Mouse (Mus musculus): ENCODE measurements around the gene Gmpr. TPM values are rescaled to one million over a fixed set of nuclear protein-coding genes. Genes with fewer than 3 reads are reported as not detected.

Gene Gmpr
- total and polyA plus RNA-seq, 3 experiments = 139 to 171 (median 158) TPM

GRCm38 (mm10) chr13:45466031-45466519 is 41.2 kb upstream of the Gmpr start:
- TF ChIP-seq CTCF (IDR thresholded peaks at IDR 0.05) (no peak), EP300 (IDR thresholded peaks at IDR 0.05; ENCODE audit: insufficient read depth, low read depth, low read length) (no peak), POLR2A (IDR thresholded peaks at IDR 0.05; ENCODE audit: insufficient read depth, low read depth, low read length) (no peak)
- DNase-seq = no peak
- no peak overlapping the region for H3K9ac ChIP-seq (ENCODE audit: low read depth, low read length)
- no peaks in the 10 kb centered on the region for H3K27me3 ChIP-seq (ENCODE audit: control insufficient read depth, insufficient read depth, low read length)
- peaks cover 2% of the 10 kb centered on the region; the same call in 1 of the 2 replicates for H3K4me1 ChIP-seq (ENCODE audit: control insufficient read depth, insufficient read depth, low read length)
- intact Hi-C loops (cut with DNase I) = no loop called here
- 70% methylated on average over 10 of the region's 10 CpGs for WGBS
- no peak overlapping the region for H3K4me3 ChIP-seq
- H3K36me3 ChIP-seq (ENCODE audit: control insufficient read depth, insufficient read depth, low read length) = no peaks in the 10 kb centered on the region
- H3K27ac ChIP-seq = no peak overlapping the region
- H3K79me2 ChIP-seq (replicated peaks; ENCODE audit: control insufficient read depth, insufficient read depth, low read length) = no peaks in the 10 kb centered on the region

- no peak overlapping the region for H3K4me3 ChIP-seq
- WGBS = 76% methylated on average over 5 of the region's 5 CpGs
- intact Hi-C loops (cut with DNase I) = no loop called here
- H3K9ac ChIP-seq (ENCODE audit: low read depth, low read length) = no peak overlapping the region
- no peak overlapping the region for H3K27ac ChIP-seq
- TF ChIP-seq CTCF (IDR thresholded peaks at IDR 0.05) (no peak), EP300 (IDR thresholded peaks at IDR 0.05; ENCODE audit: insufficient read depth, low read depth, low read length) (no peak), POLR2A (IDR thresholded peaks at IDR 0.05; ENCODE audit: insufficient read depth, low read depth, low read length) (no peak)
- H3K79me2 ChIP-seq (replicated peaks; ENCODE audit: control insufficient read depth, insufficient read depth, low read length) = no peaks in the 10 kb centered on the region
- H3K4me1 ChIP-seq (ENCODE audit: control insufficient read depth, insufficient read depth, low read length) = peaks cover 2% of the 10 kb centered on the region; the same call in 1 of the 2 replicates
- no peaks in the 10 kb centered on the region for H3K27me3 ChIP-seq (ENCODE audit: control insufficient read depth, insufficient read depth, low read length)
- H3K36me3 ChIP-seq (ENCODE audit: control insufficient read depth, insufficient read depth, low read length) = no peaks in the 10 kb centered on the region
- DNase-seq = no peak
Measured at GRCm38 (mm10) chr13:45468751-45469150, 38.5 kb upstream of the Gmpr start.

- Histone ChIP-seq H3K36me3 (ENCODE audit: control insufficient read depth, insufficient read depth, low read length) (no peaks in the 10 kb centered on the region), H3K27ac (no peak overlapping the region), H3K4me3 (no peak overlapping the region), H3K79me2 (replicated peaks; ENCODE audit: control insufficient read depth, insufficient read depth, low read length) (no peaks in the 10 kb centered on the region), H3K4me1 (ENCODE audit: control insufficient read depth, insufficient read depth, low read length) (peaks cover 2% of the 10 kb centered on the region; the same call in 1 of the 2 replicates), H3K9ac (ENCODE audit: low read depth, low read length) (no peak overlapping the region), H3K27me3 (ENCODE audit: control insufficient read depth, insufficient read depth, low read length) (no peaks in the 10 kb centered on the region)
- intact Hi-C loops (cut with DNase I) = no loop called here
- DNase-seq = peak in 1 of 2 experiments; percentile 15
- TF ChIP-seq POLR2A (IDR thresholded peaks at IDR 0.05; ENCODE audit: insufficient read depth, low read depth, low read length) (no peak), EP300 (IDR thresholded peaks at IDR 0.05; ENCODE audit: insufficient read depth, low read depth, low read length) (no peak), CTCF (IDR thresholded peaks at IDR 0.05) (no peak)
- WGBS = 59% methylated on average over 19 of the region's 19 CpGs
Measured at GRCm38 (mm10) chr13:45469481-45470301, 37.6 kb upstream of the Gmpr start.

GRCm38 (mm10) chr13:45473311-45473710 is 33.9 kb upstream of the Gmpr start:
- Histone ChIP-seq H3K79me2 (replicated peaks; ENCODE audit: control insufficient read depth, insufficient read depth, low read length) (no peaks in the 10 kb centered on the region), H3K36me3 (ENCODE audit: control insufficient read depth, insufficient read depth, low read length) (no peaks in the 10 kb centered on the region; the same call in 1 of the 2 replicates), H3K4me1 (ENCODE audit: control insufficient read depth, insufficient read depth, low read length) (peaks cover 2% of the 10 kb centered on the region; the same call in 1 of the 2 replicates), H3K4me3 (no peak overlapping the region), H3K27ac (no peak overlapping the region), H3K9ac (ENCODE audit: low read depth, low read length) (no peak overlapping the region), H3K27me3 (ENCODE audit: control insufficient read depth, insufficient read depth, low read length) (no peaks in the 10 kb centered on the region)
- TF ChIP-seq POLR2A (IDR thresholded peaks at IDR 0.05; ENCODE audit: insufficient read depth, low read depth, low read length) = no peak
- TF ChIP-seq CTCF (IDR thresholded peaks at IDR 0.05) = no peak
- TF ChIP-seq EP300 (IDR thresholded peaks at IDR 0.05; ENCODE audit: insufficient read depth, low read depth, low read length) = no peak
- intact Hi-C loops (cut with DNase I) = no loop called here
- 65% methylated on average over 10 of the region's 10 CpGs for WGBS
- no peak for DNase-seq

GRCm38 (mm10) chr13:45475297-45475696 is 31.9 kb upstream of the Gmpr start:
- no peak for DNase-seq
- no peak overlapping the region for H3K27ac ChIP-seq
- TF ChIP-seq POLR2A (IDR thresholded peaks at IDR 0.05; ENCODE audit: insufficient read depth, low read depth, low read length) (no peak), EP300 (IDR thresholded peaks at IDR 0.05; ENCODE audit: insufficient read depth, low read depth, low read length) (no peak), CTCF (IDR thresholded peaks at IDR 0.05) (no peak)
- H3K9ac ChIP-seq (ENCODE audit: low read depth, low read length) = no peak overlapping the region
- H3K27me3 ChIP-seq (ENCODE audit: control insufficient read depth, insufficient read depth, low read length) = no peaks in the 10 kb centered on the region
- no peak overlapping the region for H3K4me3 ChIP-seq
- H3K79me2 ChIP-seq (replicated peaks; ENCODE audit: control insufficient read depth, insufficient read depth, low read length) = no peaks in the 10 kb centered on the region
- WGBS = 68% methylated on average over 8 of the region's 8 CpGs
- no peaks in the 10 kb centered on the region for H3K4me1 ChIP-seq (ENCODE audit: control insufficient read depth, insufficient read depth, low read length)
- intact Hi-C loops (cut with DNase I) = loop anchor here (5.0 kb wide), 1 partner anchor 308 kb away; no protein-coding TSS in a partner anchor
- H3K36me3 ChIP-seq (ENCODE audit: control insufficient read depth, insufficient read depth, low read length) = no peaks in the 10 kb centered on the region; the same call in 1 of the 2 replicates

GRCm38 (mm10) chr13:45477183-45477582 is 30.1 kb upstream of the Gmpr start:
- Histone ChIP-seq H3K27ac (no peak overlapping the region), H3K4me3 (no peak overlapping the region), H3K4me1 (ENCODE audit: control insufficient read depth, insufficient read depth, low read length) (no peaks in the 10 kb centered on the region), H3K36me3 (ENCODE audit: control insufficient read depth, insufficient read depth, low read length) (no peaks in the 10 kb centered on the region; the same call in 1 of the 2 replicates), H3K27me3 (ENCODE audit: control insufficient read depth, insufficient read depth, low read length) (no peaks in the 10 kb centered on the region), H3K9ac (ENCODE audit: low read depth, low read length) (no peak overlapping the region), H3K79me2 (replicated peaks; ENCODE audit: control insufficient read depth, insufficient read depth, low read length) (no peaks in the 10 kb centered on the region)
- TF ChIP-seq POLR2A (IDR thresholded peaks at IDR 0.05; ENCODE audit: insufficient read depth, low read depth, low read length) (no peak), EP300 (IDR thresholded peaks at IDR 0.05; ENCODE audit: insufficient read depth, low read depth, low read length) (no peak), CTCF (IDR thresholded peaks at IDR 0.05) (peak; percentile 95)
- intact Hi-C loops (cut with DNase I) = loop anchor here (1.0 to 5.0 kb wide), 4 partner anchors 32 to 446 kb away; no protein-coding TSS in a partner anchor
- 28% methylated on average over 3 of the region's 3 CpGs for WGBS
- DNase-seq = peak; percentile 66 to 73

Data from heart, adult 2 months (tissue).